Mouse (Mus musculus): ENCODE results near the gene Lkaaear1. TPM values are rescaled to one million over a fixed set of nuclear protein-coding genes. Genes with fewer than 3 reads are reported as not detected.

Lkaaear1 gene
- total and polyA plus RNA-seq, 3 experiments: not detected

DNA sequence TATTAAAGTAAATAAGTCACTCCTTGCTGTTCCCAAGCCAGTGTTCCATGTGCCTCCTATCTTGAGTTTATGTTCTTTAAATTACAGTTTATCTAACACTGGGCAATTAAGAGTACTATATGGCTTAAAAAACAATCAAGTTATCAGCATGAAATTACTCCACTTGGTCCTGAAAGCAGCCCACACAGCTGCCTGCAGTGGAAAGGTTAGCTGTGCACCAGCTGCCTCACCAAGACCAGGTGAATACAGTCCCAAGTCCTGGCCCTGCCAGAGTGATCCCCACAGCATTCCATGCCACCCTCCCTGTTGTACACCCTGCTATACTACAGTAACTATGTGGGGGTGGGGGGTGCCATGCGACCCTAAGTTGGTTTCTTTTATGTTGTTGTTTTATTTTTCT lies 44.7 kb downstream of the Lkaaear1 start:
- H3K4me3 ChIP-seq (ENCODE audit: control insufficient read depth in 1 of 2, insufficient read depth in 1 of 2, low read depth in 2 of 2, low read length in 2 of 2): no peak overlapping the region
- H3K27me3 ChIP-seq (ENCODE audit: control insufficient read depth in 1 of 2, insufficient read depth in 2 of 2, low read length in 2 of 2): no peaks in the 10 kb centered on the region
- no peak for DNase-seq (ENCODE audit: low read depth, low spot score)
- no peak overlapping the region for H3K9ac ChIP-seq (ENCODE audit: control insufficient read depth, low read depth, low read length, poor library complexity, severe bottlenecking)
- TF ChIP-seq CTCF (IDR thresholded peaks at IDR 0.05 in 2 of 3, conservative IDR thresholded peaks at IDR 0.05 in 1 of 3; ENCODE audit: control insufficient read depth in 1 of 3, insufficient read depth in 1 of 3, low read depth in 2 of 3, low read length in 3 of 3, poor library complexity in 1 of 3, severe bottlenecking in 1 of 3): no peak
- TF ChIP-seq CHD1 (IDR thresholded peaks at IDR 0.05; ENCODE audit: low read depth, low read length): no peak
- no peak for TF ChIP-seq TBP (IDR thresholded peaks at IDR 0.05; ENCODE audit: low read depth, low read length)
- no peak for TF ChIP-seq MYB (IDR thresholded peaks at IDR 0.05; ENCODE audit: low read depth, low read length)
- TF ChIP-seq EP300 (IDR thresholded peaks at IDR 0.05; ENCODE audit: low read depth in 1 of 2, low read length in 2 of 2): no peak
- no peak for TF ChIP-seq POLR2AphosphoS2 (IDR thresholded peaks at IDR 0.05; ENCODE audit: low read length)
- no peak for TF ChIP-seq NRF1 (IDR thresholded peaks at IDR 0.05; ENCODE audit: insufficient read depth, low read depth, low read length, poor library complexity, severe bottlenecking)
- TF ChIP-seq ETS1 (IDR thresholded peaks at IDR 0.05; ENCODE audit: low read depth, low read length): no peak
- no peak for TF ChIP-seq KAT2A (conservative IDR thresholded peaks at IDR 0.05; ENCODE audit: low read depth, low read length)
- no peak for TF ChIP-seq POLR2A (IDR thresholded peaks at IDR 0.05; ENCODE audit: control insufficient read depth in 1 of 2, insufficient read depth in 1 of 2, low read depth in 1 of 2, low read length in 2 of 2, poor library complexity in 1 of 2)
- no peak for TF ChIP-seq RAD21 (IDR thresholded peaks at IDR 0.05; ENCODE audit: low read depth, low read length)
- TF ChIP-seq E2F4 (IDR thresholded peaks at IDR 0.05; ENCODE audit: borderline replicate concordance, low read depth, low read length): no peak
- no peak for TF ChIP-seq MAZ (IDR thresholded peaks at IDR 0.05; ENCODE audit: low read depth, low read length)
- H3K4me1 ChIP-seq (ENCODE audit: control insufficient read depth in 1 of 2, insufficient read depth in 2 of 2, low read length in 2 of 2): no peaks in the 10 kb centered on the region
- H3K9me3 ChIP-seq (replicated peaks; ENCODE audit: insufficient read depth, low read length): no peaks in the 10 kb centered on the region
- no peaks in the 10 kb centered on the region for H3K79me2 ChIP-seq (ENCODE audit: control insufficient read depth, insufficient read depth, low read length, poor library complexity)
- no peak overlapping the region for H3K27ac ChIP-seq (ENCODE audit: control insufficient read depth, low read depth, low read length)
- H3K36me3 ChIP-seq (ENCODE audit: control insufficient read depth in 1 of 2, insufficient read depth in 2 of 2, low read length in 2 of 2): peaks cover 0 to 15% of the 10 kb centered on the region in 2 experiments; a peak in 2 of 4 replicates

DNA sequence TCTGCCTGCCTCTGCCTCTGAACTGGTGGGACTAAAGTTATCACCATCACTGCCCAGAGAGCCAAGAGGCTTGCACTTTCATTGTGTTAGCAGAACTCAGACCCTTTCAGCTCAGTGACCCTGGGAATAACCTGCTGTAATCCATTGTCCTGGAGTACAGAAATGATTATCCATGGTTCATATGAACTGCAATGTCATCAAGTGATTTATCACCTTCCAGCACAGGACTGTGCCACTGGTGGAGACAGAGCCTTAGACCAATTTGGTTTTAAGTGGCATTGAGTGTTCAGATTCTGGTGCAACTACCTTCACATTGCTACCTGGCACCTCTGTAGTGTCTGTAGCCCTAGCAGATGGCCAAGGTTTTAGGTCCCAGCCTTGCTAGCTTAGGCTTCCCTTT lies 45.2 kb downstream of the Lkaaear1 start:
- no peaks in the 10 kb centered on the region for H3K79me2 ChIP-seq (ENCODE audit: control insufficient read depth, insufficient read depth, low read length, poor library complexity)
- H3K36me3 ChIP-seq (ENCODE audit: control insufficient read depth in 1 of 2, insufficient read depth in 2 of 2, low read length in 2 of 2): peaks cover 0 to 18% of the 10 kb centered on the region in 2 experiments; a peak in 2 of 4 replicates
- H3K9me3 ChIP-seq (replicated peaks; ENCODE audit: insufficient read depth, low read length): no peaks in the 10 kb centered on the region
- TF ChIP-seq MAX (IDR thresholded peaks at IDR 0.05; ENCODE audit: low read length) (no peak), E2F4 (IDR thresholded peaks at IDR 0.05; ENCODE audit: borderline replicate concordance, low read depth, low read length) (no peak), CTCF (IDR thresholded peaks at IDR 0.05 in 2 of 3, conservative IDR thresholded peaks at IDR 0.05 in 1 of 3; ENCODE audit: control insufficient read depth in 1 of 3, insufficient read depth in 1 of 3, low read depth in 2 of 3, low read length in 3 of 3, poor library complexity in 1 of 3, severe bottlenecking in 1 of 3) (no peak)
- no peak overlapping the region for H3K27ac ChIP-seq (ENCODE audit: control insufficient read depth, low read depth, low read length)
- H3K4me3 ChIP-seq (ENCODE audit: control insufficient read depth in 1 of 2, insufficient read depth in 1 of 2, low read depth in 2 of 2, low read length in 2 of 2): no peak overlapping the region
- H3K9ac ChIP-seq (ENCODE audit: control insufficient read depth, low read depth, low read length, poor library complexity, severe bottlenecking): no peak overlapping the region
- DNase-seq (ENCODE audit: low read depth, low spot score): no peak
- no peaks in the 10 kb centered on the region for H3K4me1 ChIP-seq (ENCODE audit: control insufficient read depth in 1 of 2, insufficient read depth in 2 of 2, low read length in 2 of 2)
- H3K27me3 ChIP-seq (ENCODE audit: control insufficient read depth in 1 of 2, insufficient read depth in 2 of 2, low read length in 2 of 2): no peaks in the 10 kb centered on the region

DNA sequence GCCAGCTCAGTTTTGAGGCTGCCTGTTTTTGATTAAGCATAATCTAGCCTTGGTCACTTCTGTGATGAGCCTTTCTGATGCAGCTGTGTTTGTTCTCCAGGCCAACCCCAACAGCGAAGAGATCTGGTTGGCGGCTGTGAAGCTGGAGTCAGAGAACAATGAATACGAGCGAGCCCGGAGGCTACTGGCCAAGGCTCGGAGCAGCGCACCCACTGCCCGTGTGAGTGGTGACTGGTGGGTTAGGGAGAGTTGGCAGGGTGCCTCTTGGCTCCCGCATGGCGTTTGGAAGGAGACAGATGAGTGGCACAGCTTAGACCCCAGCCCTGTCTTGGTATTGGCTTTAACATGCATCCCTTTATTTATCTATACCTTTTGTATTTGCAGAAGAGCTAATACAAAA lies 49.3 kb downstream of the Lkaaear1 start:
- no peak for DNase-seq (ENCODE audit: low read depth, low spot score)
- no peaks in the 10 kb centered on the region for H3K4me1 ChIP-seq (ENCODE audit: control insufficient read depth in 1 of 2, insufficient read depth in 2 of 2, low read length in 2 of 2)
- H3K27me3 ChIP-seq (ENCODE audit: control insufficient read depth in 1 of 2, insufficient read depth in 2 of 2, low read length in 2 of 2): no peaks in the 10 kb centered on the region
- no peak overlapping the region for H3K27ac ChIP-seq (ENCODE audit: control insufficient read depth, low read depth, low read length)
- H3K9me3 ChIP-seq (replicated peaks; ENCODE audit: insufficient read depth, low read length): no peaks in the 10 kb centered on the region
- H3K4me3 ChIP-seq (ENCODE audit: control insufficient read depth in 1 of 2, insufficient read depth in 1 of 2, low read depth in 2 of 2, low read length in 2 of 2): no peak overlapping the region
- H3K9ac ChIP-seq (ENCODE audit: control insufficient read depth, low read depth, low read length, poor library complexity, severe bottlenecking): no peak overlapping the region
- H3K36me3 ChIP-seq (ENCODE audit: control insufficient read depth in 1 of 2, insufficient read depth in 2 of 2, low read length in 2 of 2): peaks cover 0 to 18% of the 10 kb centered on the region in 2 experiments; a peak in 2 of 4 replicates
- H3K79me2 ChIP-seq (ENCODE audit: control insufficient read depth, insufficient read depth, low read length, poor library complexity): no peaks in the 10 kb centered on the region
- TF ChIP-seq ZC3H11A (IDR thresholded peaks at IDR 0.05; ENCODE audit: low read depth, low read length) (no peak), CTCF (IDR thresholded peaks at IDR 0.05 in 2 of 3, conservative IDR thresholded peaks at IDR 0.05 in 1 of 3; ENCODE audit: control insufficient read depth in 1 of 3, insufficient read depth in 1 of 3, low read depth in 2 of 3, low read length in 3 of 3, poor library complexity in 1 of 3, severe bottlenecking in 1 of 3) (no peak), GATA1 (IDR thresholded peaks at IDR 0.05; ENCODE audit: low read depth, low read length) (no peak), SIN3A (IDR thresholded peaks at IDR 0.05; ENCODE audit: low read length) (no peak), MXI1 (IDR thresholded peaks at IDR 0.05; ENCODE audit: low read depth, low read length) (no peak), CHD1 (IDR thresholded peaks at IDR 0.05; ENCODE audit: low read depth, low read length) (no peak), MAZ (IDR thresholded peaks at IDR 0.05; ENCODE audit: low read depth, low read length) (no peak), NELFE (IDR thresholded peaks at IDR 0.05; ENCODE audit: low read depth, low read length) (no peak), POLR2A (IDR thresholded peaks at IDR 0.05; ENCODE audit: control insufficient read depth in 1 of 2, insufficient read depth in 1 of 2, low read depth in 1 of 2, low read length in 2 of 2, poor library complexity in 1 of 2) (no peak), POLR2AphosphoS5 (IDR thresholded peaks at IDR 0.05; ENCODE audit: borderline replicate concordance, low read depth, low read length) (no peak), JUND (IDR thresholded peaks at IDR 0.05; ENCODE audit: low read depth, low read length) (no peak), TBP (IDR thresholded peaks at IDR 0.05; ENCODE audit: low read depth, low read length) (no peak), TCF12 (IDR thresholded peaks at IDR 0.05; ENCODE audit: low read depth, low read length) (no peak), TAL1 (IDR thresholded peaks at IDR 0.05; ENCODE audit: low read length) (no peak), EP300 (IDR thresholded peaks at IDR 0.05; ENCODE audit: low read depth in 1 of 2, low read length in 2 of 2) (no peak), USF2 (IDR thresholded peaks at IDR 0.05; ENCODE audit: borderline replicate concordance in 1 of 2, insufficient read depth in 1 of 2, low read depth in 1 of 2, low read length in 2 of 2) (no peak), SMC3 (IDR thresholded peaks at IDR 0.05; ENCODE audit: low read depth, low read length) (no peak)

Data from MEL (cell line).